Mouse (Mus musculus) G1E-ER4 (cell line): ENCODE measurements at regions not wholly inside any gene's neighbourhood (a gene's known extent, or its start where the extent isn't known, plus 50 kb on each side); places are given as distances from the start of the nearest gene placed in this dataset.

Experiments
- GATA1 ChIP-seq: IDR thresholded peaks from one replicate; pipeline ENCODE4 v1.8.0; 2012; ENCODE audit warnings: low read length, inconsistent platforms

DNA sequence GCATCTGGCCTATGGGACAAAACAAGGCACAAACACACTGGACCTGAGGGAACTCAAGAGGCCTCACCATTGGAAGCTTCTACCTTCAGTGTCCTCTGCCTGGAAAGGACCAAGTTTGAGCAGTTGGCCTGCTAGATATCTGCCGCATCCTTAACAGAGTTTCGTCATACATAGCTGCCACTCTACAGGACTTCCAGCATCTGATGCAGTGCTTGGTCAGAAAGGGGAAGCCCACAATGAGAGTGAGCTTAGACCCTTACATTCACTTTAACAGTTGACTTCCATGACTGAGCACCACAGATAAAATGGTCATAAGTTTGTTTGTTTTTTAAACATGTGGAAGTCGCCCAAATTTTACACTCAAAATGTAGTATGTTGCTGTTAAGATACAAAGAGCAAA lies 215.9 kb upstream of the Runx1 start:
- TF ChIP-seq GATA1: no peak

DNA sequence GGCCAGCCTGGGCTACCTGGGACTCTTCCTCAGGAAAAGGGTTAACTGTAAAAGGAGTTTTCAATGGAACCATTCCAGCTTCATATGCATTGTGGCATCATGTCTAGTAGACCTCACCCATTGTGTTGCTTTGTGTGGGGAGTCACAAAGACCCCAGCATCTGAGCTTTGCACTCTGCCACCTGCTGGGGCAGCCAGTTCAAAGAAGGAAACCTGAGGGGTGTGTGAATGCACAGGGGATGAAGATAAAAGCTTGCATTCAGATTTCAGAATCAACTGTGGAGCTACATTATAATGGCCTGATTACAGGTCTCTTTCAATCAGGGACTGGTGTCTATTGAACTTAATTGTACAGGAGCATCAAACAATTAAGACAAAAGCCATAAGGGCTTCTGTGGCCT lies 215.4 kb upstream of the Runx1 start:
- TF ChIP-seq GATA1: no peak

DNA sequence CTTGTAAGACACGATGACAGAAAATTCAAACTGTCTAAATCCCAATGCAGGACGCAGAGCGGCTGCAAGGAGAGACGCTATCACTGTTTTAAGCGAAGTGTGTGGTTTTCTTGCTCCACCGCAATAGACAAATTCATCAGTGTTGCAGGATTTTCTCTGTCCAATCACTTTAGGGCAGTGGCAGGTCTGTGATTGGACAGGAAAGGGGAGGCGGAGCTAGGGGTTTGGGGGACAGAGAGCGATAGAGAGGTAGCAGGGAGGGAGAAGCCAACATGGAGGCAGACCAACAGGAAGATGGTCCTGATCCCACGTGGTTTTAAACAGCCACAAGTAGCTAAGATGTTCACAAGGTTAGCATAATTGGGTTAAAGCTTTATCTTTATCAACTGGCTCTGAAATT lies 209.7 kb upstream of the Runx1 start:
- TF ChIP-seq GATA1: no peak

DNA sequence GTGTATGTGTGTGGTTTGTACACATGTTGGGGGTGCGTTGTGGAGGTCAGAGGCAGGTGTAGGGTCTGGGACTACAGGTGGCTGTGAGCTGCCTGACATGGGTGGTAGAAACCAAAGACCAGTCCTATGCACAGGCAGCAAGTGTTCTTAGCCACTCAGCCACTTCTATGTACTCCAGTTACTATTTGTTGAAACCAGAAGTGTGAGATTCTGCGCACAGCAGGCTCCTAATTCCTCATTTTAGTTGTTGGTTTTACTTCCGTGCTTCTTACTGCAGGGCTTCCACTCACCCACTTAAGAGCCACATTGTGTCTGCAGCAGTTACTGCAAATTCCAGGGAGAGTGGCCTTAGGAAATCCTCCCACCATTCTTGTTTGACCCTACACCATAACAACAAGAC lies 208.0 kb upstream of the Runx1 start:
- no peak for TF ChIP-seq GATA1

DNA sequence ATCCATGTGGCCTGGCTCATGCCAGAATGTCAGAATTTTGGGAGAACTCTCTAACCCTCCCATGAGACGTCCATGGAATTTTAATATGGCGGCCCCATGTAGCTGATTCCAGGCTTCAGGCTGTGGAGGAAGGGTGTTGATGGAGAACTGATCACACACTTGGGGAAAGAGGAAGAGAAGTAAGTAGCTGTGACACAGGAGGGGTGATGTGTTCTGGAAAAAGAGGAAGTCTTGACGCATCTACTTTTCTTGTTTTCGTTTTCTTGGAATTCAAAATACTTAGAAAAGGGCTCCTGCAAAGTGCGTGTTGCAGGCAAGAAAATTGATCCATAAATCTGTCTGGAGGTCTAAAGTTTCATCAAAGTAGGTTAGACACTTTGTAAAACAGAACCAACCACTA lies 205.7 kb upstream of the Runx1 start:
- TF ChIP-seq GATA1: no peak

DNA sequence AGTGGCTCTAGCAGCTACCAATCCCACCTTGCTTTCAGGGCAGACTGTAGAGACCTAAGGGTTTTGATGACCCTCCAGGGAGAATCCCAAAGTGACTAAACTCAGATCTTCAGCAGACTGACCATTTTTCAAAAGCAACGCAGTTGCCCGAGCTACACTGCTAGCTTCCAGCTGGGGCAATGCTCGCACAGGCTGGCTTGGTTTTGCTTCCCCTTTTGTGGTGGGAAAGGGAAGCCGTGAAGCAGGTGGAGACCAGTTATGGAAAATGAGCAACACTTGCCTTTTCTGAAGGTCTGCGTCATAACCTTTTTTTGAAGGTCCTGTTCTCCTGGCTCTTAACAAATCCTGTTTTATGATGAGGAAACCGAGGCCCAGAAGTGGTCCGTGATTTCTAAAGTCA lies 202.7 kb upstream of the Runx1 start:
- TF ChIP-seq GATA1: no peak

DNA sequence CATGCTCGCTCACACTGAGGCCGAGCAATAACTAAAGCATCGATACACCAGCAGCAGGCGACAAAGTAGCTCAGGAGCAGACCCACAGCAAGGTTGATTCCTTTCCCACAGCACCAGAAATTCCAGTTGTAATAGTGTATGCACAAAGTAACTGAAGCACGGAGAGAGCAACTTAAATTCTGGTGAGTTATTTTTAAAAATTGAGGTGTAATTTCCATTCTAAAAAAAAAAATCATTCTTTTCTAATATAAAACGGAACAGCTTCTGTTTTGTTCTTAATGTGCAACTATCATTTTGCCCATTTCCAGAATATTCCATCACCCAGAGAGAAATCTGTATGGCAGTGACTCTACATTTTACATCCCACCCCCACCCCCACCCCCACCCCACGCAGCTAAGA lies 202.1 kb upstream of the Runx1 start:
- no peak for TF ChIP-seq GATA1

DNA sequence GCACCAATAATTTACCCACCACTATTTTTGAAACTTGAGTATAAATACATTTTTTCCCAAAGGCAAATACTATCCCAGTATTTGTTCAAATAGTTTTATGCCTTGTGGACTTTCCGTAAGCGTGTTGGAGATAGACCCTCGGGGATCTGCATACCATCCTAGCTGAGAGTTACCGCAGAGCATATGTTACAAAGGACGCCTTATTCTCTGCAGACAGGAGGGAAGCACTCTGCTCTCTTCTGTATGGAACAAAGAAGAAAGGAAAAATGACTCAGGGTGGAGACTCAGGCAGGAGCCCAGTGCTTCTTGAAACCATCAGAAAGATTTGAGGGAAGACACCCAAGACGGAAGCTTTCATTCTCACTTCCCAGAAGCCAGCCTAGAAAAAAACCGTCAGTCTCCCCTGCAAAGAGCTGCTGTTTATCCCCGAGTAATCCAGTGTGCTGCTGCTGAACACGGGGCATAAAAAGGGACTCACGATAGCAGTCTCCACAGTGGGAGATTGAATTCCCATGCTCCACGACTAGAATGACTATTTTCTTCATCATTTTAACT lies 200.2 kb upstream of the Runx1 start:
- no peak for TF ChIP-seq GATA1

DNA sequence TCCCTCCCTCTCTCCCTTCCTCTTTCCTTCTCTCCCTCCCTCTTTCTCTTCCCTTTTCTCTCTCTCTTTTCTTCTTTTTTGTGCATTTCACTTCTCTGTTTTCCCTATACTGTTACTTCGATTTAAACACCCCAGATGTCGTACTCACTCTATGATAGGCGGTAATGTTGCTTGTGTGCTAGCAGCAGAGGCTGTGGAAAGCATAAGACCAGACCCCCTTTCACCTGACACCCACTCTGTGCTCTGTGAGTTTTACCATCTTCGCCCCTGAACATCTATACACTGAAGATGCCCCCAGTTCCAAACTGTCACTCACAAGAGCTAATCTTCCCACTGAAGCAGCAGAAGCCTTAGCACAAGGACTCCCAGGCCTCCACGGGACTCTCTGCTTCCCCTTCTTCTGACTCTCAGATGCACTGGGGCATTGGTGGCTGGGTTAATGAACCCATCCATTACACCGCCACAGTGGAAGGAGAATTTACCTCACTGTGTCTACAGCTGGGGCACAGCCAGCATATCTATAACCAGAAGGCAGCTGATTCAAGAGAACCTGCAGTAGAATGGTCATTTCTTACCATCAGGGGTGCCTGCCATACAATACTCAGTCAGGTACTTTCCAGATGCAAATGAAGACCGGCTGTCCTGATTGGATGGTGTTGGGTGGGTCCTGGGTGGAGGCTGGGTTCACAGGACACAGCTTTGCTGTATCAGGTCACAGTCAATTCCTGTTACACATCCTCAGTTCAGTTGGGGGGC lies 194.0 kb upstream of the Runx1 start:
- TF ChIP-seq GATA1: no peak

DNA sequence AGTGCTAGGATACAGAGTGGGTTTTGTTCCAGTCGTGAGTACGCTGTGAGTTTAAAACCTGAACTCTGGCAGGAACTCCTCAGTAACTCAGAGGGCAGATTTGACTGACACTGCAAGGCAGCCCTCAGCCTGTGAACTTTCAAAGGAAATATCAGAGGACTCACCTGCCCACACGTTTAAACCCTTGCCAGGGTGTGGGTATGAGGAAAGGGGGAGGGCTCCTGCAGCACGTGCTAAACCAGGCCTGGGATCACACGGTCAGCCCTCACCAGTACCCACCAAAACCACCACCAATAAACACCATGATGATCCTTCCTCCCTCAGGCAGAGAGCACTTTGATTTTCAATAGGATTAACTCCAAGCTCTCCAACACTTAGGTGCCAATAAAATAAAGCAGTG lies 192.8 kb upstream of the Runx1 start:
- TF ChIP-seq GATA1: no peak

DNA sequence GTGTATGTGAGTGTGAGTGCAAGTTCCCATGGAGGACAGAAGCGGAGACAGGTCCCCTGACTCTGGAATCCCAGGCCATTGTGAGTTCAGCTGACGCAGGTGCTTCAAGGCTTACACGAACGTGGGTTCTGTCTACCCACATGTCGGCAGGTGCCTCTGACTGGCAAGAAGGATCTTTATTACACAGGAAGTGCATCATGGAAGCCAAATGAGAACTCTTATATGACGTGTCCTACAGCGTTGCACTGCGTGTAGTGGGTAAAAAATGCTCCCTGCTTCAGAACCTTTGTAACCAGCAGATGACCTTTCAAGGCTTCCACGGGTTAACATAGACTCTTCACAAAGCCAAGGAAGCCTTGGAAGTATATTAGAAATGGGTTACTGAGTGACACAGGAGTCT lies 191.1 kb upstream of the Runx1 start:
- no peak for TF ChIP-seq GATA1

DNA sequence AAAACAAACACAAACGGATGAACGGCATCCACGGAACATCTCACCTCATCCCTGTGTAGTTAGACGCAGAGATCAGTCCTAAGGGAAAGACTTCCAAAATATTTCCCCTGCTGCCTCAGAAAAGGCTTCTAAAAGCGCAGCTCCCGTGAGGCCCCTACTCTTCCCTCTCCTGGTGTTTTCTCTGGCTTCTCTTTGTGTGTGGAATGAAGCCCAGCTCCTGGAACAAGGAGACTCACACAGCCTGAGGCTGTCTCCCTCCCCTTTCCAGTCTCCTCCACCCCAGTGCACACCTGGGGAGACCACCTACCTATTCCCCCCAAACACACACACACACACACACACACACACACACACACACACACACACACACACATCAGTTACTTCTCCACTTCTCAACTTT lies 189.7 kb upstream of the Runx1 start:
- no peak for TF ChIP-seq GATA1

DNA sequence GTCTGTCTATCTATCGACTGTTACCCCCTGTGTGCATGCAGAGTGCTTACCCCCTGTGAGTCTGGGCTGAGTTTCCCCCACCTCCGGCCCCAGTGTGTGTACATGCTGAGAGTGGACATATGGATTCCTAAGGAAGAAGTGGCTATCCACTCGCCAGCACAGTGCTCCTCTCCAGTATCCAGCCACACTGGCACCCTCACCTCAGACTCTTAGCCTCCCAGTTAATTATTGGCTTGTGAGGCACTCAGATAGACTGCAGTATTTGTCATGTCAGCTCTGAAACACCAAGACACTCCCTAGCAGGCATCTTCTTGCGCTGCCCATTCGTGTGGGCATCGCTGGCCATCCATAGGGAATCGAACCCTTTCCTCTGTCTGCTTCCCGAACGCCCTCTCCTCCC lies 189.0 kb upstream of the Runx1 start:
- no peak for TF ChIP-seq GATA1

DNA sequence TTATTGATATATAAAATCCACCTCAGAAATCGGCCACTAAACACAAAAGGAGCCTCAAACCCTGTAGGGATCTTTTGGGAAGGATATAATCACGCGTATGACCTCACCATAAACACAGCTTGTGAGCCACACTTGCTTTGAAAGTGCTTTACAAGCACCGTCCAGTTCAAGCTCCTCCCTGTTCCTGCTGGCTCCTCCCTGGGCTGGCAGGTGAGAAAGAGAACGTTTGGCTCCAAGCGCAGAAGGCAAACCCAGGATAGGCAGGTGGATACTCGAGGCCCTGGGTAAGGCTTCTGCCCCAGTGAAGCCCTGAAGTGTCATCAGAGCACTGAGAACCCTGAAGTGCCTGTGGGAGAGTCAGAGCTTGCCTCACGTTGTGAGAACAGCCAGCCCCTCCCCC lies 187.9 kb upstream of the Runx1 start:
- no peak for TF ChIP-seq GATA1

DNA sequence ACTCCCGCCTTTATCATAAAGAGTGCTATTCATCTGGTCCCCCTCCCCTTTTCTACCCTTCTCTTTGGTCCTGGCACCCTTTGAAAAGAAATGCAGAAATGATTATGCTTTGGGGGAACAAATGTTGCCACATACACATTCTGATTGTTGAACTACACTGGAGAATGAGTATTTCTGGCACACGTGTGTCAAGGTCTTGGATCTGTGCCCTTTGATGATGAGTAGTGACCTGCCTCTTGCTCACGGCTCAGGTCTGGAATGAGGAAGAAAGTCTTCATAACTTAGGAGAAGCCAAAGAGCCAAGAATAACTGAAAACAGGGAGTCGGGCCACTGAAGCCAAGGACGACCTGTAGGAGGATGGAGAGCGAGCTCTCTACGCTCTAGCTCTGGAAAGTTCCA lies 187.3 kb upstream of the Runx1 start:
- no peak for TF ChIP-seq GATA1

DNA sequence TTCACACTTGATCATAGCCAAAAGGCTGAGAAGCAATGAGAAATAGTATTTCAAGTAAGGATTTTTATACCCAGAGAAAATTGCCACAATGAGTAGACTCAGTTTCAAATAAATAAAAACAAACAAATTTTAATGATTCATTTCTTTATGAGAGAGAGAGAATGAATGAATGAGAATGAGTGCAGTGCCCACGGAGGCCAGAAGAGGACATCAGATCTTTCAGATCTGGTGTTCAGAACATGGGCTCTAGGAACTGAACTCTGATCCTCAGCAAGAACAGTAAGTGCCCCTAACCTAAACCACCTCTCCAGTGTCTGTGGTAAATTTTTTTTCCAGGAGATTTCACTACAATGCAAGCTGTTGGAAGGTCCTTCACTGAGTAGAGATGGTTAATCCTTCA lies 185.5 kb upstream of the Runx1 start:
- no peak for TF ChIP-seq GATA1

DNA sequence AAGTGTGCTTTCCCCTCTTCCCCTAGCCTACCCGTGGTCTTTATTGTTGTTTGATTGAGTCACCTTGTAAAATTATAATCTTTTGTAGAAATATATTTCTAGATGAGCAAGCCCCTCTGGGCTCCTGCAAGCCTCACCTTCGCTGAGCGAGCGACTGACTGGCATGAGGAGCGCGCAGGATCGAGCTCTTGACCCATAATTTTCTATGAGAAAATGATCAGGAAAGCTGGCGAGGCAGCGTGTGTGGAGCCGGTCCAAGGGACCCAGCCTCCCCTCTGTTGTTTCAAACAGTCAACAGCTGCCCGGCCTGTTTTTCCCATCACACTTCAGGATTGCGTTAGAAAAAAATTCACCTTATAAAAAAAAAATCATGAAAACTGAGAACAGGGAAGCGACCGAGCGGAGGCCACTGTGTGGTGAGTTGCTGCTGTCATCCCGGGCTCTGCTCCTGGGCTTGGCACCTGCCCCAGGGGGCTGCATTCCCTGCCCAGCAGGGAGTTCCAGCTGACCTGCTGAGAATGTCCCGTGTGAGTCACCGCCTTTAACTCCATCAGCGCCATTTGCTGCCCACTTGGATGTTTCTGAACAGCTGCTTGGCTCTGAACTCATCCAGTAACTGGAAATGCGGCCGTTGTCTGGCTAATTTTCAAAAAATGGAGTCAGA lies 180.5 kb upstream of the Runx1 start:
- no peak for TF ChIP-seq GATA1

DNA sequence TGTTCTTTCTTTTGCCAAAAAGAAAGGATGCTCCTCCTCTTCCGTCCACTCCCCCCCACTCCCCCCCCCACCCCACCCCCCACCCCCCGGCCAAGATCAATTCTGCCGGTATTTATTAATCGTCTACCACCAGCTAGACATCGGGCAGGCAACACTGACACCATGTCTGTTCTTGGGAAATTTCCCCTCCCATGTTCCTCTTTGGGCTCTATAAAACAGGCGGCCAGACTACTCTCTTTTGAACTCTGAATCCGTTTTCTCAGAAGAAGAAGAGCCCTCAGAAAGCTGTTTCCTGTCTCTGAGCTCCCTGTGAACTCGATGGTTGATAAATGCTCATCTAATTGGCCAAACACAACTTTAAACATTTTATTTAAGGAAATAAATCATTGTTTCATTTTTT lies 179.5 kb upstream of the Runx1 start:
- TF ChIP-seq GATA1: no peak
